Mouse (Mus musculus) olfactory bulb, adult 2 months (tissue): Measurements from ENCODE around the gene Dusp22.

Experiments
- CTCF ChIP-seq: fragments of 200-500 bp; IDR thresholded peaks from 2 replicates; pipeline ENCODE4 v1.5.1; 2012; ENCODE audit warnings: low read depth, mild to moderate bottlenecking, low read length, moderate library complexity; ENCODE audit not compliant: insufficient read depth
- POLR2A ChIP-seq: fragments of 200-500 bp; IDR thresholded peaks from 2 replicates; pipeline ENCODE4 v1.6.1; 2012; ENCODE audit warnings: mild to moderate bottlenecking, low read depth, low read length, moderate library complexity; ENCODE audit not compliant: insufficient read depth

DNA sequence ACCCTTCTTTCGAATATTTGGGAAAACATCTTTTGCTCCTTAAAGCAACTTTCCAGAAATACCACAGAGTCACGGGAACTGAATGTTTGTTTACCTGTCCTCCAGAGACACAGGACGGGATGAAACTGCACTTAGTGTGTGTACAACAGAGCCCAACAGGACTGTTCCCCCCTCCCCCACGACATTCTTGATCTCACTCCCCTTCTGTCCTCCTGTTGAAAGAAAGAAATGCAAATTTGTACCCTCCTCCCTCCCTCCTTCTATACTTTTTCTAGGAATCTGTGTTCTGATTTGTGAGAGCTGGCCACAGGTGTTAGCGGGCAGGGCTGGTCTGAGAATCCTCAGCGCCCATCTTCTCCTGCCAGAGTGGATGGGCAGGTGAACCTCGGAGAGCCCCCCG lies 64.1 kb downstream of the Dusp22 start:
- TF ChIP-seq CTCF (no peak), POLR2A (no peak)
